Mouse (Mus musculus) neural tube, embryonic 13.5 days (tissue): ENCODE measurements around the gene Card6. TPM values are rescaled to one million over a fixed set of nuclear protein-coding genes. Genes with fewer than 3 reads are reported as not detected.
A peak's percentile ranks its signal among the peaks of the same experiment; 100 is the strongest.
"Not testable (repeated sequence)": the region's sequence is repeated elsewhere in the genome, so short reads cannot be mapped to it uniquely, and the experiment has no call there.

Experiments
- ATAC-seq: fragments of 200-750 bp; cut with Nextera tagmentation; 2 replicates; pipeline ENCODE4 v1.8.0; 2017; ENCODE audit warnings: low read depth, mild to moderate bottlenecking, moderate TSS enrichment, moderate library complexity
- H3K27ac ChIP-seq: fragments of 300-500 bp; sonication (generic); replicated peaks from 2 replicates; pipeline ENCODE4 v1.5.1; 2015; ENCODE audit warnings: moderate library complexity, mild to moderate bottlenecking, inconsistent platforms
- H3K27me3 ChIP-seq: fragments of 300-500 bp; sonication (generic); 2 replicates; pipeline ENCODE4 v1.6.1; 2015; ENCODE audit warnings: mild to moderate bottlenecking, inconsistent platforms
- H3K36me3 ChIP-seq: fragments of 300-500 bp; sonication (generic); 2 replicates; pipeline ENCODE4 v1.6.1; 2015; ENCODE audit warnings: mild to moderate bottlenecking, inconsistent platforms
- H3K4me1 ChIP-seq: fragments of 300-500 bp; sonication (generic); replicated peaks from 2 replicates; pipeline ENCODE4 v1.6.1; 2015; ENCODE audit warnings: inconsistent platforms
- H3K4me2 ChIP-seq: fragments of 300-500 bp; sonication (generic); 2 replicates; pipeline ENCODE4 v1.6.1; 2015; ENCODE audit warnings: inconsistent platforms, mild to moderate bottlenecking, moderate library complexity
- H3K4me3 ChIP-seq: fragments of 300-500 bp; sonication (generic); 2 replicates; pipeline ENCODE4 v1.5.1; 2015; ENCODE audit warnings: mild to moderate bottlenecking, inconsistent platforms
- H3K9ac ChIP-seq: fragments of 300-500 bp; sonication (generic); 2 replicates; pipeline ENCODE4 v1.6.1; 2015; ENCODE audit warnings: moderate library complexity, mild to moderate bottlenecking, inconsistent platforms
- H3K9me3 ChIP-seq: fragments of 300-500 bp; sonication (generic); 2 replicates; pipeline ENCODE4 v1.6.1; 2016; ENCODE audit warnings: inconsistent platforms
- WGBS: fragments of 180-500 bp; shearing (Covaris S2); methylation state at CpG from one replicate; pipeline ENCODE4 v1.1.7; 2015; 5-methylcytosine and 5-hydroxymethylcytosine counted together
- polyA plus RNA-seq: library from polyadenylated mRNA; unstranded; fragments of >200 nt; fragmentation: Nextera tagmentation; extraction: Ambion mirVana; gene quantifications from 2 replicates; pipeline ENCODE4 v1.2.1, GENCODE M21; 2015

The Card6 gene
- polyA plus RNA-seq, 1 experiment from 2014 or later = 1.1 TPM

GRCm38 (mm10) chr15:5142047-5142446 is 33.7 kb upstream of the Card6 start:
- Histone ChIP-seq H3K4me2 (no peak overlapping the region), H3K9me3 (no peaks in the 10 kb centered on the region), H3K4me1 (peaks cover 24% of the 10 kb centered on the region), H3K27me3 (no peaks in the 10 kb centered on the region), H3K36me3 (no peaks in the 10 kb centered on the region), H3K27ac (no peak overlapping the region), H3K4me3 (no peak overlapping the region), H3K9ac (no peak overlapping the region)
- 59% methylated on average over 5 of the region's 5 CpGs for WGBS
- no peak for ATAC-seq

- Histone ChIP-seq H3K4me3 (no peak overlapping the region), H3K36me3 (no peaks in the 10 kb centered on the region), H3K9me3 (no peaks in the 10 kb centered on the region), H3K4me1 (peaks cover 16% of the 10 kb centered on the region), H3K27me3 (no peaks in the 10 kb centered on the region), H3K4me2 (no peak overlapping the region), H3K27ac (no peak overlapping the region), H3K9ac (no peak overlapping the region)
- no peak for ATAC-seq
These were observed 32.0 kb upstream of the Card6 start for GRCm38 (mm10) chr15:5140357-5140756.

GRCm38 (mm10) chr15:5139863-5140262 is 31.5 kb upstream of the Card6 start:
- no peak for ATAC-seq
- Histone ChIP-seq H3K27me3 (no peaks in the 10 kb centered on the region), H3K4me2 (no peak overlapping the region), H3K36me3 (no peaks in the 10 kb centered on the region), H3K9me3 (no peaks in the 10 kb centered on the region), H3K9ac (no peak overlapping the region), H3K4me1 (peaks cover 11% of the 10 kb centered on the region), H3K27ac (no peak overlapping the region), H3K4me3 (no peak overlapping the region)
- 84% methylated on average over 7 of the region's 7 CpGs for WGBS

- Histone ChIP-seq H3K4me3 (no peak overlapping the region), H3K9ac (no peak overlapping the region), H3K9me3 (no peaks in the 10 kb centered on the region), H3K4me1 (peaks cover 6% of the 10 kb centered on the region), H3K36me3 (no peaks in the 10 kb centered on the region), H3K27me3 (no peaks in the 10 kb centered on the region), H3K4me2 (no peak overlapping the region), H3K27ac (no peak overlapping the region)
- 84% methylated on average over 2 of the region's 2 CpGs for WGBS
- no peak for ATAC-seq
These were observed 31.0 kb upstream of the Card6 start for GRCm38 (mm10) chr15:5139366-5139765.

GRCm38 (mm10) chr15:5138021-5138856 is 29.9 kb upstream of the Card6 start:
- H3K4me1 ChIP-seq = 0 out of 2 replicates have a peak, but pooled peaks cover 6% of the 10 kb centered on the region
- H3K27me3 ChIP-seq = no peaks in the 10 kb centered on the region
- WGBS = 75% methylated on average over 9 of the region's 9 CpGs
- no peak overlapping the region for H3K27ac ChIP-seq
- no peaks in the 10 kb centered on the region for H3K36me3 ChIP-seq
- ATAC-seq = peak; percentile 80; the same call in 1 of the 2 replicates
- H3K4me3 ChIP-seq = no peak overlapping the region
- H3K9me3 ChIP-seq = no peaks in the 10 kb centered on the region
- H3K9ac ChIP-seq = no peak overlapping the region
- H3K4me2 ChIP-seq = no peak overlapping the region

GRCm38 (mm10) chr15:5134945-5135483 is 26.7 kb upstream of the Card6 start:
- no peaks in the 10 kb centered on the region for H3K36me3 ChIP-seq
- no peak overlapping the region for H3K9ac ChIP-seq
- 0 out of 2 replicates have a peak, but pooled peaks cover 6% of the 10 kb centered on the region for H3K4me1 ChIP-seq
- H3K4me3 ChIP-seq = no peak overlapping the region
- no peaks in the 10 kb centered on the region for H3K9me3 ChIP-seq
- H3K27ac ChIP-seq = no peak overlapping the region
- no peak for ATAC-seq
- WGBS = 76% methylated on average over 8 of the region's 8 CpGs
- no peaks in the 10 kb centered on the region for H3K27me3 ChIP-seq
- no peak overlapping the region for H3K4me2 ChIP-seq

GRCm38 (mm10) chr15:5134179-5134578 is 25.8 kb upstream of the Card6 start:
- no peak overlapping the region for H3K4me2 ChIP-seq
- no peaks in the 10 kb centered on the region for H3K36me3 ChIP-seq
- no peak overlapping the region for H3K4me3 ChIP-seq
- H3K9ac ChIP-seq = no peak overlapping the region
- H3K9me3 ChIP-seq = no peaks in the 10 kb centered on the region
- 0 out of 2 replicates have a peak, but pooled peaks cover 6% of the 10 kb centered on the region for H3K4me1 ChIP-seq
- 42% methylated on average over 3 of the region's 3 CpGs for WGBS
- no peak for ATAC-seq
- H3K27me3 ChIP-seq = no peaks in the 10 kb centered on the region
- H3K27ac ChIP-seq = no peak overlapping the region

- H3K9me3 ChIP-seq = no peaks in the 10 kb centered on the region
- 39% methylated on average over 3 of the region's 3 CpGs for WGBS
- H3K4me3 ChIP-seq = no peak overlapping the region
- H3K4me2 ChIP-seq = no peak overlapping the region
- ATAC-seq = no peak
- H3K4me1 ChIP-seq = 0 out of 2 replicates have a peak, but pooled peaks cover 5% of the 10 kb centered on the region
- H3K27me3 ChIP-seq = no peaks in the 10 kb centered on the region
- H3K9ac ChIP-seq = no peak overlapping the region
- no peaks in the 10 kb centered on the region for H3K36me3 ChIP-seq
- H3K27ac ChIP-seq = no peak overlapping the region
These were observed 25.0 kb upstream of the Card6 start for GRCm38 (mm10) chr15:5133301-5133700.

- H3K27me3 ChIP-seq, H3K4me1 ChIP-seq, H3K9ac ChIP-seq, H3K27ac ChIP-seq, H3K4me3 ChIP-seq, H3K36me3 ChIP-seq, H3K4me2 ChIP-seq, H3K9me3 ChIP-seq, ATAC-seq: not testable (repeated sequence)
- WGBS = 89% methylated on average over 14 of the region's 14 CpGs
These were observed 22.7 kb upstream of the Card6 start for GRCm38 (mm10) chr15:5130887-5131668.

- no peak overlapping the region for H3K27ac ChIP-seq
- no peak overlapping the region for H3K4me2 ChIP-seq
- no peaks in the 10 kb centered on the region for H3K4me1 ChIP-seq
- peaks cover 10% of the 10 kb centered on the region for H3K36me3 ChIP-seq
- H3K4me3 ChIP-seq = no peak overlapping the region
- no peaks in the 10 kb centered on the region for H3K27me3 ChIP-seq
- no peak for ATAC-seq
- 92% methylated on average over 12 of the region's 12 CpGs for WGBS
- H3K9me3 ChIP-seq = no peaks in the 10 kb centered on the region
- no peak overlapping the region for H3K9ac ChIP-seq
These were observed 20.9 kb upstream of the Card6 start for GRCm38 (mm10) chr15:5129111-5129805.

- Histone ChIP-seq H3K27ac (no peak overlapping the region), H3K4me2 (no peak overlapping the region), H3K4me1 (no peaks in the 10 kb centered on the region), H3K4me3 (no peak overlapping the region), H3K9me3 (no peaks in the 10 kb centered on the region), H3K9ac (no peak overlapping the region), H3K36me3 (peaks cover 14% of the 10 kb centered on the region), H3K27me3 (no peaks in the 10 kb centered on the region)
- 76% methylated on average over 5 of the region's 5 CpGs for WGBS
- no peak for ATAC-seq
These were observed 20.0 kb upstream of the Card6 start for GRCm38 (mm10) chr15:5128176-5128940.
